Mouse (Mus musculus): Measurements from ENCODE around the gene Gtpbp4.
"Not testable (repeated sequence)": the region's sequence is repeated elsewhere in the genome, so short reads cannot be mapped to it uniquely, and the experiment has no call there.

DNA sequence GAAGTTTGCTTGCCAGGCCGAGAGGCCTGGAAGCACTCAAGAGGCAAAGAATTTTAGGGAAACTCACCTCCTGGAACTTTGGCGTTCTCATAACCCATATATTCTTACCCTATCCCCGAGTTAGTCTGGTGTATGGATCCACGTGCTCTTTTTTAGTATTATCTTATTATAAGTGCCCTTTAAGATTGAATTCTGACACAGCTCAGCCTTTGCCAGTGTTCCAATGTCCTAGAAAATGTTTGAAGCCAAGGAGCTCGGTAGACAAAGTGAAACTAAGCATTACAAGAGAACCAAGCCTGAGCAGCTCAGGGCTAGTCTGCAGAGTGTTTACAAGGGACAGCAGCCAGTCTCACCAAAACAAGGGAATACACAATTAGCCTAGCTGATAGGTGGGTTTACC, 33.6 kb downstream of the Gtpbp4 start:
- TF ChIP-seq CTCF (IDR thresholded peaks at IDR 0.05; ENCODE audit: control insufficient read depth, insufficient read depth, insufficient replicate concordance, low read depth, low read length); POLR2A (IDR thresholded peaks at IDR 0.05; ENCODE audit: control insufficient read depth, low read depth, low read length): not testable (repeated sequence)
